Mouse (Mus musculus): ENCODE results near the gene Tmem63b.

GRCm38 (mm10) chr17:45684667-45685131 is 2.0 kb downstream of the Tmem63b start:
- TF ChIP-seq CTCF (IDR thresholded peaks at IDR 0.05; ENCODE audit: control insufficient read depth, insufficient read depth, low read length) (no peak), POLR2A (IDR thresholded peaks at IDR 0.05; ENCODE audit: borderline replicate concordance, control insufficient read depth, low read depth, low read length) (no peak)
